Mouse (Mus musculus): ENCODE data around the gene Ogfod3. TPM values are rescaled to one million over a fixed set of nuclear protein-coding genes. Genes with fewer than 3 reads are reported as not detected.

The Ogfod3 gene
- polyA plus RNA-seq, 1 experiment, result 7.6 TPM

DNA sequence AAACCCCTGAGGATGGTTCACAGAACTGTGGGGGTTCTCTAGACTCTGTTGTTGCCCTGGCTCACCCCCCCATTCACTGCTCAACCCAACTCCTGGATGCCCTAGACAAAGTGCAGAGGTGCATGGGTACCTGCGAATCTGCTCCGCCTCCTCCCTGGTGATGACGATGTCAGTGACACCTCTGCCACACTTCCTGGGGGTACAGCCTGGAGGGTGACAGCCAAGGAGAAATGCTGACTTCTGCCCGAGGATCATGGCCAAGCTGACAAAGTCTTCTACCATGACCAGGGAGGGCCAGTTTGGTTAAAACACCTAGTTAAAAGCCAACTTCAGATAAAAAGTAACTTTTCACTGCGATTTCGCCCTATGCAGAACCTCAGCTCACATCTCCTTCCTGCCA is 3.7 kb downstream of the Ogfod3 start:
- H3K27me3 ChIP-seq (replicated peaks), result peaks cover 5% of the 10 kb centered on the region
- H3K4me3 ChIP-seq (replicated peaks), result peak overlapping the region; percentile 38
- TF ChIP-seq GATA1 (IDR thresholded peaks at IDR 0.05; ENCODE audit: borderline replicate concordance, low read length) (no peak), FLI1 (IDR thresholded peaks at IDR 0.05; ENCODE audit: low read length) (no peak)
- peaks cover 10% of the 10 kb centered on the region for H3K36me3 ChIP-seq (replicated peaks; ENCODE audit: low read length)
- no peaks in the 10 kb centered on the region for H3K9me3 ChIP-seq
- H3K4me1 ChIP-seq, result peaks cover 27% of the 10 kb centered on the region

- H3K4me1 ChIP-seq, result peaks cover 22% of the 10 kb centered on the region
- H3K36me3 ChIP-seq (replicated peaks; ENCODE audit: low read length), result peaks cover 10% of the 10 kb centered on the region
- TF ChIP-seq FLI1 (IDR thresholded peaks at IDR 0.05; ENCODE audit: low read length), result no peak
- TF ChIP-seq GATA1 (IDR thresholded peaks at IDR 0.05; ENCODE audit: borderline replicate concordance, low read length), result no peak
- H3K27me3 ChIP-seq (replicated peaks), result peaks cover 5% of the 10 kb centered on the region
- no peaks in the 10 kb centered on the region for H3K9me3 ChIP-seq
- H3K4me3 ChIP-seq (replicated peaks), result no peak overlapping the region
These were observed 4.7 kb downstream of the Ogfod3 start for GRCm38 (mm10) chr11:121199851-121200250.

DNA sequence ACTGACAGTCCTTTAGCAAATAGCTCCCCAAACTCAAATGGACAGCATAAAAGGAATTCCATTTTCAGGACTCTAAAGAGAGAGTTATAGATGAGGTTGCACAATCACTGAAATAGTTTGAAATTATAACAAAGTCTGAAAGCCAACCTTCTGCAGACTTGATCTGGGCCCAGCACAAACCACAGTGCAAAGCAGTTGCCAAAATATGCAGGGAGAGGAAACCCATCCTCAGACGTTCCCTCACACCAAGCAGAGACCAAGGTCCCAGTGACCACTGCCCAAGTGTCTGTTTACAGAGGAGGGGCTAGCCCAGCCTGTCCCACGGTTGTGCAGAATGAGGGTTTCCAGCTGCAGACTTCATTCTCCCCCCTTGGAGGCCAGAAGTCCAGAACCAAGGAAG is 5.9 kb downstream of the Ogfod3 start:
- Histone ChIP-seq H3K36me3 (replicated peaks; ENCODE audit: low read length) (peaks cover 10% of the 10 kb centered on the region), H3K4me1 (peaks cover 15% of the 10 kb centered on the region), H3K9me3 (no peaks in the 10 kb centered on the region), H3K4me3 (replicated peaks) (no peak overlapping the region), H3K27me3 (replicated peaks) (peaks cover 5% of the 10 kb centered on the region)
- TF ChIP-seq GATA1 (IDR thresholded peaks at IDR 0.05; ENCODE audit: borderline replicate concordance, low read length) (no peak), FLI1 (IDR thresholded peaks at IDR 0.05; ENCODE audit: low read length) (no peak)

GRCm38 (mm10) chr11:121193415-121193814 is 11.1 kb downstream of the Ogfod3 start:
- peaks cover 3% of the 10 kb centered on the region for H3K36me3 ChIP-seq (replicated peaks; ENCODE audit: low read length)
- TF ChIP-seq GATA1 (IDR thresholded peaks at IDR 0.05; ENCODE audit: borderline replicate concordance, low read length), result no peak
- H3K27me3 ChIP-seq (replicated peaks), result peaks cover 15% of the 10 kb centered on the region
- H3K4me1 ChIP-seq, result no peaks in the 10 kb centered on the region; the same call in 1 of the 2 replicates
- no peak overlapping the region for H3K4me3 ChIP-seq (replicated peaks)
- H3K9me3 ChIP-seq, result no peaks in the 10 kb centered on the region

GRCm38 (mm10) chr11:121192742-121193141 is 11.8 kb downstream of the Ogfod3 start:
- TF ChIP-seq GATA1 (IDR thresholded peaks at IDR 0.05; ENCODE audit: borderline replicate concordance, low read length) (no peak), FLI1 (IDR thresholded peaks at IDR 0.05; ENCODE audit: low read length) (no peak)
- H3K36me3 ChIP-seq (replicated peaks; ENCODE audit: low read length), result peaks cover 3% of the 10 kb centered on the region

DNA sequence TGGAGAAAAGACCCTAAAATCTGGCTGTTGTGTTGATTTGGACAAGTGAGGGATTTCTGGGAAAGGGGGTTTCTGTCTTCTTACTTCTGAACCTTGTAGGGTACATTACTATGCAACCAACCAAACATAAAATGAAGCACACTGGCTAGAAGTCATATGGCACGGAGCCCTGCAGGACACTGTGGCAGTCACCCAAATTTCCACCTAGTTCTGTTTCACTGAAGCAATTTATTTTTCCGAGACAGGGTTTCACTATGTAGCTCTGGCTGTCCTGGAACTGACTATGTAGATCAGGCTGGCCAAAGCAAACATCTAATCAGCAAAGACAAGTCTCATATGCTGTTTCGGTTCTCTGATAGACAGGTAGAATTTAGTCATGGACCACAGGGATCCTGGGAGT is 14.8 kb downstream of the Ogfod3 start:
- no peaks in the 10 kb centered on the region for H3K36me3 ChIP-seq (replicated peaks; ENCODE audit: low read length)
- H3K4me1 ChIP-seq, result no peaks in the 10 kb centered on the region; the same call in 1 of the 2 replicates
- peaks cover 11% of the 10 kb centered on the region for H3K27me3 ChIP-seq (replicated peaks)
- H3K4me3 ChIP-seq (replicated peaks), result no peak overlapping the region
- no peak for TF ChIP-seq FLI1 (IDR thresholded peaks at IDR 0.05; ENCODE audit: low read length)
- TF ChIP-seq GATA1 (IDR thresholded peaks at IDR 0.05; ENCODE audit: borderline replicate concordance, low read length), result no peak
- H3K9me3 ChIP-seq, result no peaks in the 10 kb centered on the region

More at GRCm38 (mm10) chr11:121192742-121193141, 11.8 kb downstream of the Ogfod3 start:
- Histone ChIP-seq H3K27me3 (replicated peaks) (peaks cover 12% of the 10 kb centered on the region), H3K9me3 (no peaks in the 10 kb centered on the region), H3K4me3 (replicated peaks) (no peak overlapping the region), H3K4me1 (no peaks in the 10 kb centered on the region; the same call in 1 of the 2 replicates)

- peak overlapping the region; percentile 12 for H3K4me3 ChIP-seq (replicated peaks)
- peaks cover 20% of the 10 kb centered on the region for H3K4me1 ChIP-seq
- peaks cover 4% of the 10 kb centered on the region for H3K9me3 ChIP-seq
- H3K36me3 ChIP-seq (replicated peaks; ENCODE audit: low read length), result no peaks in the 10 kb centered on the region
- H3K27me3 ChIP-seq (replicated peaks), result peaks cover 43% of the 10 kb centered on the region
- TF ChIP-seq FLI1 (IDR thresholded peaks at IDR 0.05; ENCODE audit: low read length) (no peak), GATA1 (IDR thresholded peaks at IDR 0.05; ENCODE audit: borderline replicate concordance, low read length) (no peak)
These were observed 27.9 kb downstream of the Ogfod3 start for GRCm38 (mm10) chr11:121176285-121177270.

- Histone ChIP-seq H3K36me3 (replicated peaks; ENCODE audit: low read length) (no peaks in the 10 kb centered on the region), H3K27me3 (replicated peaks) (peaks cover 54% of the 10 kb centered on the region), H3K4me1 (peaks cover 20% of the 10 kb centered on the region), H3K4me3 (replicated peaks) (no peak overlapping the region), H3K9me3 (peaks cover 4% of the 10 kb centered on the region)
- no peak for TF ChIP-seq FLI1 (IDR thresholded peaks at IDR 0.05; ENCODE audit: low read length)
- TF ChIP-seq GATA1 (IDR thresholded peaks at IDR 0.05; ENCODE audit: borderline replicate concordance, low read length), result no peak
These were observed 30.3 kb downstream of the Ogfod3 start for GRCm38 (mm10) chr11:121174234-121174633.

DNA sequence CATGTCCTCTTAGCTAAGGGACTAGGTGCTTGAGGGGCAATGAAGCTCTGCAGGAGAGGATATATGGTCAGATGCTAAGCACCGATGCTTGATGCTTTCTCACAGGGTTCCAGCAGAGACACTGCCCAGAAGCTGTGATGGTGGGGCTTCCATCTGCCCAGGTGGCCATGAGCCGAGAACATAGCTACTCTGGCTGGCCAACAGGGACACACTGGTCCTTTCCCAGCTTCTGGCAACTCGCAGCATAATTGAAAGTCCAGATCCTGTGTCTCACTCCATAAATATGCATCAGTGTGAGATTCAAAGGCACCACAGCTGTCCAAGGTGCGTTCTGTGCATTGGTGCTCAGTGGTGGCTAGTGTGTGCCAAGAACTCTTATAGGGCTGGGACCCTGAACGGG is 31.3 kb downstream of the Ogfod3 start:
- Histone ChIP-seq H3K4me1 (peaks cover 20% of the 10 kb centered on the region), H3K36me3 (replicated peaks; ENCODE audit: low read length) (no peaks in the 10 kb centered on the region), H3K9me3 (no peaks in the 10 kb centered on the region), H3K27me3 (replicated peaks) (peaks cover 52% of the 10 kb centered on the region), H3K4me3 (replicated peaks) (no peak overlapping the region)
- TF ChIP-seq GATA1 (IDR thresholded peaks at IDR 0.05; ENCODE audit: borderline replicate concordance, low read length) (no peak), FLI1 (IDR thresholded peaks at IDR 0.05; ENCODE audit: low read length) (no peak)

- Histone ChIP-seq H3K9me3 (no peaks in the 10 kb centered on the region), H3K27me3 (replicated peaks) (peaks cover 77% of the 10 kb centered on the region), H3K4me3 (replicated peaks) (no peak overlapping the region), H3K36me3 (replicated peaks; ENCODE audit: low read length) (no peaks in the 10 kb centered on the region), H3K4me1 (peaks cover 15% of the 10 kb centered on the region; the same call in 1 of the 2 replicates)
- TF ChIP-seq GATA1 (IDR thresholded peaks at IDR 0.05; ENCODE audit: borderline replicate concordance, low read length) (no peak), FLI1 (IDR thresholded peaks at IDR 0.05; ENCODE audit: low read length) (no peak)
These were observed 40.8 kb downstream of the Ogfod3 start for GRCm38 (mm10) chr11:121163751-121164150.

All from megakaryocyte, embryonic 14.5 days (primary cell).